Mouse (Mus musculus) skeletal muscle tissue, adult 2 months (tissue): ENCODE results near the gene Kcnk4.
A peak's percentile ranks its signal among the peaks of the same experiment; 100 is the strongest.

ENCODE experiments used
- DNase-seq: peaks from one replicate; pipeline ENCODE4 v3.0.0-alpha.2; 2012; ENCODE audit warnings: low read depth, low spot score

Gene Kcnk4

DNA sequence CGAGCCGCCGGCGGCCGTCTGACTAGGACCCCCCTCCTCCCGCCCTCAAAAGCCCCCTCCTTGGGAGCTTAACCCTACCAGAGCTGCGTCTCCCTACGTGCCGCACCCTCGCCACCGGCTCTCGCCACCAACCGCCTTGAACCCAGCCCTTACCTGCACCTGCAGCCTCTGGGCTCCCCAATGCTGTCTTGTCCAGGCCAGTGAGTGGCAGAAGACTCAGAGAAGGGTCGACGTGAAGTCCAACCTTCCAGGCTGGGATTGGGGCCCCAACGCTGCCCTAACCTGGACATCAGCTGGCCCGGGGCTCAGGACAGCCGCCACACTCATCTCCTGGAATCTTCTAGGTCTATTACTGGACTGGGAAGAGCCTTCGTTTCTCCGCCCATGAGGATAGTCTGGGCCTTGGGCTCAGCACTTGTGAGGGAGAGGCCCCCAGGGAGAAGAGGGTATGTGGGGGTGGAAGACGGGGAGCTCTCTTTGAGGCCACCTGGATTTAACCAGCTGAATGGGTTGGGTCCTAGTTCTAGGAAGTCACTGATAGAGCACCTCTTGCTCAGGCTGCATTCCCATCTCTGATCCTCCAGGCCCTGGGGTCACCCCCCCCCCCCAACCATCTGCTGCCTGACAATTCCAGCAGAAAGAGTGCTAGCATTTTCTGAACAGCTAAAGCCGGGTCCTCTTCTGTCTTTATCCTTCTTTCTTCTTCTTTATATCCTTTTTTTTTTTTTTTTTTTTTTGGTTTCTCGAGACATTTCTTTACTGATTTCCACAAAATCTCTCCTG, at the start of gene Kcnk4:
Gene Kcnk4, minus strand, starts transcription at position 321 of the 783 bp plus-strand sequence.
- DNase-seq = no peak

DNA sequence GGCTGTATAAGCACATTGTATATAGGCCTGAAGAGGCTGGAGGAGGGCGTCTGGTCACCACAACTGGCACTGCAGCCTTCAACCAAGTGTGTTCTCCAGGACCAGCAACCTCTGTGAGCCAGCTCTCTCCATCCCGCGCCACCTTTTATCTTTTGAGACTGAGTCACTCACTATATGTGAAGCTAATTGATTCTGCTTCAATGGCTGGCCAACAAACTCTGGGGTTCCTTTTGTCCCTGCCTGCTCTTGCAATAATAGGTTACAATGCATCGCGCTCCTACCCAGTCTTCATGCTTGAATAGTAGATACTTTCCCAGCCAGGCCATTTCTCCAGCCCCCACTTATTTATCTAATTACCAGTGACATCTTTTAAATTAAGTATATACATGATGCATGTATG, 49.3 kb upstream of the Kcnk4 start:
- no peak for DNase-seq

DNA sequence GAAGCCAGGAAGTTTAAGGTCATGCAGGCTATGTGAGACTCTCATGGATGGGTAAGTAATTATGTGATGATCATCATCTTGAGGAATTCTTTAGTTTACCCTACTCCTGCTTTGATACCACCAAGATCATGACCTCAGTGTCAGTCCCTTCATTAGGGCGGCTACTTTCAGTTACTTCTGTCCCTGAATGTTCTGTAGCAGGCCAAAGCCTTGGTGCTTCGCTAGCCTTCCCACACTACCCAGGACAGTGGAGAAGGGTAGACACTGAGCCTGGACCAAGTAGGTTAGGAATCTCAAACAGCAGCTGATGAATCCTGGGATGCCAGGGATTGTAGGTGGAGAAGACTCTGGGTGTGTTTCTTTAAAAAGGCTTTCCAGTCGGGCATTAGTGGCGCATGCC, 47.1 kb upstream of the Kcnk4 start:
- DNase-seq = no peak

DNA sequence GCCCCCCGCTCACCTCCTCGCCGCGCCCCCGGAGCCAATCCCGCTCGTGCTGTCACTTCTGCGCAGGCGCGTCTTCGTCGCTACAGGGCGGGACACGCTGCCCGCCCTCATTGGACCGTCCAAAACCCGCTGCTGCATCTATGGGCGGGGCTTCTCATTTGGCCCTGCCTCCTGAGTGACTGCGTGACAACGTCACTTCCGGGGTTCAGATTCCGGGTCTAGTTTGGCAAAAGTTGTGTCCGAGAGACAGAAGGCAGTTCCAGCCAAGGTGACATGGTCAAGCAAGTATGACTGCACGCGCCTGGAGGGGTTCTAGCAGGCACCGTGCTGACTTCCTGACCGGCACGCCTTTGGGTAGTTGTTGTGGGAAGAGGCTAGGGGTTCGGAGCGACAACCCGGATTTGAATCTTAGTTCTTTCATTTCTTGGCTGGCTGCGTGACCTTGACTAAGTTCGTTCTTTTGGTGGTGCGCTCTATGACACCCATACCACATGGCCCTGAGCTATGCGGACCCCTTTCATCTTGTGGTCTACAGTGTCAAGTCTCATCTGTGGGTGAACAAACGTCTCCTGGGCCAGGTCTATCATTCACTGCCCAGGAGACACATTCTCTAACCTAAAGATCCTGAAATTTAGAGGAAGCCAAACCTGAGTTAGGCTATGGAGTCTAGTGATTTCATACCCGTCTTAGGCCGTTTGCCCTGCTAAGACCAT, 46.2 kb upstream of the Kcnk4 start, which contains the start of gene Fkbp2:
Gene Fkbp2, minus strand, starts transcription at position 121 of the 713 bp plus-strand sequence.
- DNase-seq = peak; percentile 99

DNA sequence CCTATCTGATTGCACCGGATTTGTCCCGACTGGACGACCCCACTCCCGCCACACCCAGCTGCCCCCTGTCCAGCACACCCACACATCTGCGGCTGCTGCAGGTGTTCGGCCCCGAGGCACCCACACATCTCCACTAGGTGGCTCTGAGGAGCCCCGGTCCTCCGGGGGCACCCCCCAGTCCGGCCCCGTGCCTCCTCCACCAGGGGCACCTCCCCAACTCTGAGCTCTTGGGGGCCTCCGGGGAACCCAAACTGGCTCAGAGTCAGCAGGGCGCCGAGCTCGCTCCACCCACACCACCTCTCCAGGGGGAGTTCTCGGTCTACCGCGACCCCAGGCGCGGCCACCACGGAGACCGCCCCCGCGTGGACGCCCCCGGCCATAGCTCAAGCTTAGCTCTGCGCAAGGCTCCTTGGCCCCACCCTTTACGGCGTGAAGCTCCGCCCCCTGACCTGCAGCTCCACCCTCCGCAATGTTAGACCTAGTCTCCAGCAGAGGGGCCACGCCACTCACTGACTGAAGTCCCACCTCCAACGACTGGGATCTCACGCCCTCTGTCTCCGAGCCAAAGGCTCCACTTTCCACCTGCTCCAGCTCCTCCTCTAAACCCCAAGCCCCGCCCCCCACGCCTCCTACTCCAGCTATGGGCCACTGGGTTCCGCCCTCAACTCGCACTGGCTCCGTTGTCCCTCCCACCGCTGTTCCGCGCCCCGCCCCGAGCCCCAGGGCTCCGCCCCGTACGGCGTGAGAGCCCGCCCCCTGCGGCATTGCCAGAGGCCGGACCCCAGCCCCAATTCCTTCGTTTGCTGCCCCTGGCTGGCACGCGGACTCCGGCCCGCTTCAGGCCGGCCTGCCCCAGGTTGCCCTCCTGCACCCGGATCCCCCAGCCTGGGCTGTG, 45.4 kb upstream of the Kcnk4 start:
- peak; percentile 100 for DNase-seq

DNA sequence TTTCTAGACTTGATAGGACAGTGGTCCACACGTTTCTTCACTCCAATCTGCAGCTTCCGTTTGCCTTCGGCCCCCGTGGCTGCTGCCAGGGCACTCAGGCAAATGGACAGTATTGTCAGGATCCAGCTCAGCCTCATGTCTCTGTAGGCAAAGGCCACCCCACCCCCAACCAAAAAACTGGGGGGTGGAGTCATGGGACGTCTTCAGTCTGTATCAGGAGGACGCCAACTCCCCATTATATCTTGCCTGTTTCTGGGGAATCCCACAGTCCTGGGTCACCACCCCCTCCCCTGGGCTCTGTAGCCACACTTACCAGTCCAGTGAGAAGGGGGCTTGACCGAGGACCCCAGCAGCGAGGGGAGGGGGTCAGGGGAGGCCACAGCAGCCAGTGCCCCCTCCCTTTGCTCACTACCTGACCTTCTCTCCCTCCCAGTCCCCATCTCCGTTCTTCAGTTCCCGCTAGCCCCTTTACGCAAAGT, 44.7 kb upstream of the Kcnk4 start:
- DNase-seq = no peak

DNA sequence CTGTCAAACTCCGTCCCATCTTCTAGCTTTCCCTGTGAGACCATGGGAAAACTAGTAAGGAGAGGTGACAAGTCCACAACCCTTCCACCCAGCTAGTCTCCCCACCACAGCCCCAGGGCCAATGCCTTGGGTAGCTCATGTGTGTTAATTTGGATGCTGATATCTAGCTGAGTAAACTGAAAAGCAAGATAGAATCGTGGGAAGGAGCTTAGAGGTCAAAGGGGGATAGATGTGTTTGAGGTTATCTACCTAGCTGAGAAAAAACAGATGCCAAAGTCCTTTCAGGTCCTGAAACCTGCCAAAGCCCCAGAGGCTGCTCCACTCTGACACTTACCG, 44.3 kb upstream of the Kcnk4 start:
- no peak for DNase-seq

DNA sequence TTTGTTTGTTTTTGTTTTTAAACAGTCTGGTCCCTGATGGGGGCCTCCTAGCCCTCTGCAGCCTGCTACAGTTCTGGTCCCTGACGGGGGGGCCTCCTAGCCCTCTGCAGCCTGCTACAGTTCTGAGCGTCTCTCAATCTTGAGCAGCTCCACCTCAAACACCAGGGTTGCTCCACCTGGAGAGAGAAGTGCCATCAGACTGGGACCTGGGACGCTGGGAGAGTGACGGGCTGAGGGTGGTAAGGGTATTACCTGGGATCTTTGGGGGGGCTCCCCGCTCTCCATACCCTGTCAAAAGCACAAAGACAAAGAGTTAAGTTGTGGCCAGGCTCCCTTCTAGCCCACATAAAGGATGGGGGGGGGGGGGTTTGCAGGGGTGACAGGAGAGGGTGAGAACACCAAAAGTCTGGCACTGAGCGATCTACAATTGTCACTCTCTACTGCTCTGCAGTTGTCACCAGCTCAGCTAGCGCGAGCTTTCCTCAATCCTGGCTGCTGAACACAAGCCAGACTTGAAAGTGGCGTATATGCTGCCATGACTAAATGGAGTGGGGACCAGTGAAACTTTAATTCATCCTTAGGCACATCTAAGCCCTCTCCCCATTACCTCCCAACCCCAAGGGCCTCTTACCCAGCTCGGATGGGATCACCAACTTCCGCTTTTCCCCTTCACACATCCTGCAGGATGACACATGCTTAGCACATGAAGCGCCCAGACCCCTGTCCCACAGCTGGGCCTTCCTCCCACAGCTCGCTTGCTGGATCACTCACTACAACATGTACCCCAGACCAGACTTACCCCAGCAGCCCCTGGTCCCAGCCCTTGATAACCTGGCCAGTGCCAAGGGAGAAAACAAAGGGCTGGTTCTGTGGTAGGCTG, 43.7 kb upstream of the Kcnk4 start:
- no peak for DNase-seq

DNA sequence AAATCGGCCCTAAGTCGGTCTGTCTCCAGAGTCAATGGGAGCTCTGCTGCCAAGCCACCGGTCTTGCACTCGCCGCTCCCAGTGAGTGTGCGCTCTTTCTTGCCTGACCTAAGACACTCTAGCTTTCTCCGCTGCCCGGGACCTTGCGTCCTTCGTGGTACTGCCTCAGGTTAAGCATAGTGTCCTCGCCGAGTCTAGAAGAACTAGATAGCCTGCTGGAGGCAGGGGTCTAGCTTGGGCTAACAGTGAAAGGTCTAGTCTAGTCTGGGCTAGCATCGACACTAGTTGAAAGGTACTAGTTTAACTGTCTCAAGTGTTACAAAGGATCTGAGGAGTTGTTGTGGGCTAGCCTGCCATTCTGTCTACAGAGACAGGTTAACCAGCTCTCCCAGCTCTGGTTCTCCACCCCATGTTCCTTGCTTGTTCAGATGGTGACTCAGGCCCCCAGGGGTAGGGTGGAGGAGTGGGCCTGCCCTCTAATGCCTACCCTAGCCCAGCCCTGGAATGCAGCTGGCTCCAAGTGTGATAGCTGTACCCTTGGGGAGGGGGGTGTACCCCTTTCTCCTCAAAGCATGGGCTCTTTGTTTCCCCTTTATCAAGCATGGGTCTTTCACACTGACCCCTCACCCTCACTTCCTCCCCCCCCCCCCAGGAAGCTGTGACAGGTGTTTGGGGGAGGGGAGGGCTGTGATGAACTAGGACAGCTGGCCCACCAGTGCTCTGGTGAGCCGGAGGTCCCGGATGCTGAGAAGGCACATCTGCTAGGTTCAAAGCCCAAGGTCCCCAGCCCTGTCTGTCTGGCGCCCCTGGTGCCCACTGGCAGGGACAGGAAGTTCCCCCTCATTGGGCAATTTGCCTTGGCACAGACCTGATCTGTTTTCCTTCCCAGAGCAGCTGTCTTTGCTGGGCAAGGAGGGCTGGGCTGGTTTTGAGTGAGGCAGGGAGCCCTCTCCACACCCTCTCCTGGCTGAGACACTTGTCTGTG, 41.5 kb upstream of the Kcnk4 start, which contains the start of gene Plcb3:
Gene Plcb3, minus strand, starts transcription at position 934 of the 985 bp plus-strand sequence.
- DNase-seq = peak; percentile 94

DNA sequence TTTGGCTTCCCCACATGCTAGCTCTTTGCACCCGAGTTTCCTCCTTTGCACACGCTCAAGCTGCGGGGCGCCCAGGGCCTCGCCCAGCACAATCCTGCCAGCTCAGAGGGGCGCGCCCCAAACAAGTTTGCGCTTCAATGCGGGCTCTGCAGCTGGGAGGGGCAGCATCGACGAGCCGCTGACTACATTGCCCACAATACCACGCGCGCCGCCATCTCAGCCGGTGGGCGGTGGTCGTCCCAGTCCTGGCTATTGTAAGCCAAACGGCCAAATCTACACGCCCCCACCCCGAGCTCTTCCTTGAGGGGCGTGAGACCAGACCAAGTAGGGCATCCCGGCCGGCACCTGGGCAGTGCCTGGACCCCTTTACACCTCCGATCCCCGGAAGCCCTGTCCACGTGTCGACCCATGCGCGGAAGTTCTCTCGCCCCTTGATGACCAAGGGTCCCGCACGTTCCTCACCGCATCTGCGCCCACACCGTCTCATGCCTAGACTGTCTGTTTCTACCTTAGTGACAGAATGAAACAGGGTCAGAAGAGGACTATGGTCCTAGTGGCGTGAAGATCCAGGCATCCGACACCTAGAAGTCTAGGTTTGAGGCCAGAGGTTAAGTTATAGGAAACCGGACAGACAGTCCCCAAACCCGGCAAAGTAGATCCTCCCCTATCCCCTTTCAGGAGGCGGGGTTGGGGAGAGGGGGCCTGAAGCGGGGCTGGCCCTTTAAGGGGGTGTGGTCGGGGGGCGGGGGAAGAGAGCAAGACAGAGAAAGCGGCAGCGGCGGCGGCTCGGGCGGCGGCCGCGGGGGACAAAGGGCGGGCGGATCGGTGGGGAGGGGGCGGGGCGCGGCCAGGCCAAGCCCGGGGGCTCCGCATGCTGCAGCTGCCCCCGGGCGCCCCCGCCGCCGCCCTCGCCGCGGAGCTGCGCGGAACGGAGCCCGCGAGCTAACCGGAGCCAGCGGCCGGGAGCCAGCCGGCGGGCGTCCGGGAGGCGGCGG, 40.2 kb upstream of the Kcnk4 start, which contains the start of gene Ppp1r14b:
Gene Ppp1r14b, plus strand, starts transcription at position 758 of the 995 bp plus-strand sequence.
- DNase-seq = peak; percentile 69

DNA sequence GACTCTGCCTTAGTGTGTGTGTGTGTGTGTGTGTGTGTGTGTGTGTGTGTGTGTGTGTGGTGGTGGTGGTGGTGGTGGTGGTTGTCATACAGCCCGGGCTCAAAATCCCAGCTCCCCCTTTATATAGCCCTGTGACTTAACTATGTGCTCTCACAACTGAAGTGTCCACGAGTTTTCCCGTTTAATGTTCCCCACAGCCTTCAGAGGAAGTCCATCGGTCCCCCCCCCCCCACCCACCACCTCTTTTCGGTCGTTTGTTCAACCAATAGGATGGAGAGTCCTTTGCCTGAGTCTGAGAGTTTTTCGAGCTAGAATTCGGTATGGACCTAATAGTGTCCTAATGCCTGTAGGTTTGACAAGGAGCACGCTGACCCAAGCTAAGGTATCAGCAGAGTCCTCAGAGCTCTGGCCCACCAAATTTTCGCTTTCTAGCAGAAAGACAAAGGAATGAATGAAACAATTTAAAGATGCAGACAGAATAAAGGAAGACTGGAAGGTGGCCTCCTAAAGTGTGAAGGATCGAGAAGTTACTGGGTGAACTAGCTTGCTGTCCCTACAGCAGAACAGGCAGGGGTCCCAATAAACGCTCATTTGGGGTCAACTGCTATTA, 39.4 kb upstream of the Kcnk4 start:
- no peak for DNase-seq

DNA sequence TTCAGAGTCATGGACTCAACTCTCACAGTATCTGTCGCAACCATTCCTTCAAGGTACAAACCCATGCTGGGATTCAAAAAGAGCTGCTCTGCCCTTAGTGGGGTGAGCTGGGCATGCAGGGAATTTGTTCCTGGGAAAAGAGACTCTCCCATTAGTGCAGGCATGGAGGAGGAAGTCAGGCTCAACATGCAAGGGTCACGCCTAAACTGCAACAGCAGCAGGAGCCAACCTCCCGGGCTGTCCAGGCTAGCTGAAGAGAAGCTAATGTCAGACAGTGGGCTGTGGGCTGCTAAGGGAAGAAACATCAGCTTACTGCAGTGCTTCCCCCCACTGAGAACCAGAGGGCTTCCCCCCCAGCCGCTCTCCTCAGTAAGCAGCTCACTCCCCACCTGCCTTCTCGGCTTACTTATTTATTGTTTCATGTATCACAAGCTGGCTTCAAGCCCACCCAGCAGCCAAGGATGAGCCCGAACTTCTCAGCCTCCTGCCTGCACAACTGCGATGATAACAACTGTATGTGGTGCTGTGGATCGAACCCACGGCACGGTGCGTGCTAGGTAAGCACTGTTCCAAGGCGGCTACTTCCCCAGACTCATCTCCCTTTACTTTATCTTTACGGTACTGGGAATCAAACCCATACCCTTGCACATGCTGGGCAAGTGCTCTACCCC, 38.1 kb upstream of the Kcnk4 start:
- no peak for DNase-seq

DNA sequence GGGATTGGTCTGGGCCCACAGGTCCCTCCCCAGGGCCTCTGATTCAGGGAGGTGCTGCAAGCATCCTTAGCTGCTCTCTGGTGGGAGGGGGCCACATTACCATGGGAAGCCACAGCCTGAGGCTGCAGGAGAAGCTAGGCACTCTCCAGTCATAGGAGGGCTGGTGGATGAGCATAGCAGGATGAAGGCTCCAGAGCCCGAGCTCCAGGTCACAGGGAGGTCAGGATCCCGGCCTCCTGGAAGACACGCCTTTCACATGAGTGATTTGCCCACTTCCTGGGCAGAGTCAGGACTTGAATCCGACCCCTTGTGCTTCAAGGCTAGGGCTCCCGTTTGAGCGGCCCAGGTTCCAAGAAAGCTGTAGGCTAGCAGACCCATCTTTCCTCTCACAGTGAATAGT, 37.3 kb upstream of the Kcnk4 start:
- no peak for DNase-seq

DNA sequence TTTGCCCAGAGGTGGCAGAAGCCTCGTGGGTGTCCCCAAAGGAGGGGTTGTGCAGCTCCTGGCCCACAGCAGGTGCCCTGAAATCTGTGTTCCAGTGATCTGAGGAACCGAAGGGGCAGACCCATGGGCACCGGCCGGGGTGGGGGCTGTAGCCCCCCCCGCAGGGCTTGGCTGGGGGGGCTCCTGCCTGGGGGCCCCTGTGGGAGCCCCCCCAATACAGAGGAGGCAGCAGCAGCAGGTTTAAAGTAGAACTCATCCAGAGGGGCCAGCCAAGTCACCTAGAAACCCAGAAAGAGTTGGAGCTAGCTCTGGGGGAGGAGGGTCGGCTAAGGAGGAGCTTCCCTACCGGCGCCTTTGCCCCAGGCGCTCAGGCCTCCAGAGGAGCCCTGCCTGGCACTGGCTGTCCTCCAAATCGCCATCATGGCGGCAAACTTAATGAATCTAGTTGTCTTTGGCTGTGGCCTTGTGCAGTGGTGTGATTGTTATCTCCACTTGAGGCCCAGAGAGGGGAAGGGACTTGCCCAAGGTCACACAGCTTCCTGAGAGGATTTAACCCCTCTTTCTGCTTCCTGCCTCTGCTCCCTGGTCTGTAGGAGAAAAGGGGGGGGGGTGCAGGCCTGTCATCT, 36.3 kb upstream of the Kcnk4 start:
- no peak for DNase-seq

DNA sequence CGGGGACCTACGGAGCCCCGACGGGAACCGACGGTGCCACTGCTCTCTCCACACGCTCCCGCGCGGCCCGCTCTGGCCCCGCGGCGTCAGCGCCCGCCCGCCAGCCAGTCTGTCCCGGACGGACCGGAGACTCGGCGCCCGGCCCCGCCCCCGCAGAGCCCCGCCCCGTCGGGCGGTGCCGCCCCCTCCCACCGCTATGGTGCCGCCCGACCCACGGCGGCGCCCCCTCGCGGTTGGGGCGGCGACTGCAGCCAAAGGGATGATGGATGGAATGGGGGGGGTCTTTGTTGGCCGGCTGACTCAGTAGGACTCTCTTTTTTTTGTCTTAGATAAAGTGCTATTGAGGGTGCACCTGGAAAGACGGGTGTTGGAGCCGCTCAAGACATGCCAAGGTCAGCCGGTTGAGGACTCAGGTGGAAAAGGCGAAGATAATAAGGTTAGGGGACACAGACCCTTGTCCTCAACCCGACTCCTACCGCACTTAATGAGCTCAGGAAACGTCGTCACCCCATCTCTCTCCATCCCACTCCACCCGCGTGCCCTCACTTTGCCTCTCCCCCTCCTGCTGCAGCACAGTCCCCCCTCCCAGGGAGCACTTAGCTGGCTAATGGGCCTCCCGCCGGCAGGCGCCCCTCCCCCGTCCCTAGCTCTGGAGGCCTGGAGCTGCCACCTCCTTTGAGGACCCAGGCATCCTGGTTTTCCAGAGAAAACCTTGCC, 35.5 kb upstream of the Kcnk4 start:
- no peak for DNase-seq

DNA sequence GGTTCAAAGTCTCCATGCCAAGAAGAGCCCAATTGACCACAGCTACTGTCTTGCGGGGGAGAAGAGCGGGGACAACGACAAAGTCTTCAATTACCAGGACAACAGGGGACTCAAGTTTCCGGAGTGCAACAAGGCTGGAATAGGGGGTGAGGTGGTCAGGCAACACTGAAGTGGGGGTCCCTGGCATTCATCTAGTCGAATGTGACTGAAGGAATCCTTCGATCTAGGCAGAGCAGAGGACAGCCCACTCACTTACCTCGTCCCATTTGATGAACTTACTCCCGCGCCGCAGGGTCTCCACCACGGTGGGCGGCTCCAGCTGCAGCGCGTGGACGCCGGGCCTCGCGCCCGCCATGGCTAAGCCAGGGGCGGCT, 35.0 kb upstream of the Kcnk4 start:
- DNase-seq = no peak
